Mouse (Mus musculus): ENCODE data around the gene Prr13.

DNA sequence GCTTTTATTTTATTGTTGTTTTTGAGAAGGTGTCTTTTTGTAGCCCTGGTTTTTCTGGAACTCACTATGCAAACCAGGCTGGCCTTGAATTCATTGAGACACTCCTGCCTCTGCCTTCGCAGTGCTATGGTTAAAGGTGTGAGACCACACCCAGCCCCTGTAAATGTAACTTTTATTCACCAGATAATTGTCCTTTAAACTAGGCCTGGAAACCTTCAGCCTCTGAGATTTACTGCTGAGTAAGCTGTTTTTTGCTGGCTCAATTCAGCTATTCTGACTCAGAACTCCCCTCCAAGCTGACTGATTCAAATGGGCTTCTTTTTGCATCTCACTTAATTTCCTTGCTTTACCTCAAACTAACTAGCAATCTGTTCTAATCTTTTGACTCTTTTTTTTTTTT, 31.9 kb upstream of the Prr13 start:
- TF ChIP-seq CTCF (IDR thresholded peaks at IDR 0.05) (no peak), POLR2A (IDR thresholded peaks at IDR 0.05; ENCODE audit: insufficient read depth, low read depth, low read length) (no peak), EP300 (IDR thresholded peaks at IDR 0.05; ENCODE audit: insufficient read depth, low read depth, low read length) (no peak)
